Mouse (Mus musculus): ENCODE results near the gene Tm7sf3. TPM values are rescaled to one million over a fixed set of nuclear protein-coding genes. Genes with fewer than 3 reads are reported as not detected.

The Tm7sf3 gene
- total RNA-seq (2021): 10 to 100 TPM; 40.3 to 43.3 TPM
- long read RNA-seq, experiment 1, transcript Tm7sf3-201 (12 exons, 3,241 nt): major isoform, 49 of 63 reads
- long read RNA-seq, experiment 1, partial matches to known transcripts: 5 of 63 reads
- long read RNA-seq, experiment 1, other reads (novel, unspliced or antisense): 9 of 63 reads
- long read RNA-seq, experiment 2, transcript Tm7sf3-201 (12 exons, 3,241 nt): major isoform, 116 of 134 reads
- long read RNA-seq, experiment 2, partial matches to known transcripts: 4 of 134 reads
- long read RNA-seq, experiment 2, other reads (novel, unspliced or antisense): 14 of 134 reads

GRCm38 (mm10) chr6:146642276-146643183 is at the start of gene Tm7sf3, which contains the start of gene Med21:
TSS of gene Tm7sf3 (minus strand) at chr6:146642824.
TSS of gene Med21 (plus strand) at chr6:146642547.
- peak within 1 kb of the TSS; percentile 87 for H3K27ac ChIP-seq
- peak; percentile 41 for TF ChIP-seq CTCF (conservative IDR thresholded peaks at IDR 0.05)
- peak within 1 kb of the TSS; percentile 85 for H3K4me3 ChIP-seq
- peak; percentile 98 to 99 for DNase-seq (ENCODE audit: low spot score in 2 of 2)

- no peak for DNase-seq (ENCODE audit: low spot score in 2 of 2)
- Histone ChIP-seq H3K4me3 (no peak overlapping the region), H3K27ac (no peak overlapping the region)
- TF ChIP-seq CTCF (conservative IDR thresholded peaks at IDR 0.05): no peak
These were observed 46.2 kb upstream of the Tm7sf3 start for GRCm38 (mm10) chr6:146688861-146689260.

GRCm38 (mm10) chr6:146688010-146688409 is 45.4 kb upstream of the Tm7sf3 start:
- TF ChIP-seq CTCF (conservative IDR thresholded peaks at IDR 0.05): no peak
- Histone ChIP-seq H3K27ac (no peak overlapping the region), H3K4me3 (no peak overlapping the region)
- DNase-seq (ENCODE audit: low spot score in 2 of 2): no peak

- no peak overlapping the region for H3K4me3 ChIP-seq
- H3K27ac ChIP-seq: no peak overlapping the region
- TF ChIP-seq CTCF (conservative IDR thresholded peaks at IDR 0.05): no peak
- DNase-seq (ENCODE audit: low spot score in 2 of 2): no peak
These were observed 44.0 kb upstream of the Tm7sf3 start for GRCm38 (mm10) chr6:146686463-146687196.

- TF ChIP-seq CTCF (conservative IDR thresholded peaks at IDR 0.05): peak; percentile 72
- Histone ChIP-seq H3K4me3 (no peak overlapping the region), H3K27ac (no peak overlapping the region)
- peak in 1 of 2 experiments; percentile 29 for DNase-seq (ENCODE audit: low spot score in 2 of 2)
These were observed 43.2 kb upstream of the Tm7sf3 start for GRCm38 (mm10) chr6:146685781-146686308.

GRCm38 (mm10) chr6:146683881-146684280 is 41.3 kb upstream of the Tm7sf3 start:
- Histone ChIP-seq H3K27ac (no peak overlapping the region), H3K4me3 (no peak overlapping the region)
- TF ChIP-seq CTCF (conservative IDR thresholded peaks at IDR 0.05): no peak
- no peak for DNase-seq (ENCODE audit: low spot score in 2 of 2)

- DNase-seq (ENCODE audit: low spot score in 2 of 2): no peak
- Histone ChIP-seq H3K4me3 (no peak overlapping the region), H3K27ac (no peak overlapping the region)
- no peak for TF ChIP-seq CTCF (conservative IDR thresholded peaks at IDR 0.05)
These were observed 35.8 kb upstream of the Tm7sf3 start for GRCm38 (mm10) chr6:146678136-146679070.

GRCm38 (mm10) chr6:146676904-146677303 is 34.3 kb upstream of the Tm7sf3 start:
- H3K27ac ChIP-seq: no peak overlapping the region
- no peak for TF ChIP-seq CTCF (conservative IDR thresholded peaks at IDR 0.05)
- no peak for DNase-seq (ENCODE audit: low spot score in 2 of 2)
- no peak overlapping the region for H3K4me3 ChIP-seq

- Histone ChIP-seq H3K27ac (0 out of 2 replicates have a peak overlapping the region, but pooled peaks have one; percentile 3), H3K4me3 (no peak overlapping the region)
- no peak for TF ChIP-seq CTCF (conservative IDR thresholded peaks at IDR 0.05)
- no peak for DNase-seq (ENCODE audit: low spot score in 2 of 2)
These were observed 32.4 kb upstream of the Tm7sf3 start for GRCm38 (mm10) chr6:146674881-146675536.

GRCm38 (mm10) chr6:146674420-146674819 is 31.8 kb upstream of the Tm7sf3 start:
- no peak overlapping the region for H3K27ac ChIP-seq
- no peak for DNase-seq (ENCODE audit: low spot score in 2 of 2)
- no peak overlapping the region for H3K4me3 ChIP-seq
- TF ChIP-seq CTCF (conservative IDR thresholded peaks at IDR 0.05): no peak

GRCm38 (mm10) chr6:146673696-146674095 is 31.1 kb upstream of the Tm7sf3 start:
- H3K4me3 ChIP-seq: no peak overlapping the region
- DNase-seq (ENCODE audit: low spot score in 2 of 2): no peak
- no peak overlapping the region for H3K27ac ChIP-seq
- TF ChIP-seq CTCF (conservative IDR thresholded peaks at IDR 0.05): no peak

Measured in layer of hippocampus, adult 2 months (tissue).